Mouse (Mus musculus): ENCODE data around the gene Prkg1. TPM values are rescaled to one million over a fixed set of nuclear protein-coding genes. Genes with fewer than 3 reads are reported as not detected.

Gene Prkg1
- 0.09 TPM for total RNA-seq (2023)

GRCm38 (mm10) chr19:31764801-31765340 is at the start of gene Prkg1:
Prkg1 (minus strand) TSS chr19:31765033.

DNA sequence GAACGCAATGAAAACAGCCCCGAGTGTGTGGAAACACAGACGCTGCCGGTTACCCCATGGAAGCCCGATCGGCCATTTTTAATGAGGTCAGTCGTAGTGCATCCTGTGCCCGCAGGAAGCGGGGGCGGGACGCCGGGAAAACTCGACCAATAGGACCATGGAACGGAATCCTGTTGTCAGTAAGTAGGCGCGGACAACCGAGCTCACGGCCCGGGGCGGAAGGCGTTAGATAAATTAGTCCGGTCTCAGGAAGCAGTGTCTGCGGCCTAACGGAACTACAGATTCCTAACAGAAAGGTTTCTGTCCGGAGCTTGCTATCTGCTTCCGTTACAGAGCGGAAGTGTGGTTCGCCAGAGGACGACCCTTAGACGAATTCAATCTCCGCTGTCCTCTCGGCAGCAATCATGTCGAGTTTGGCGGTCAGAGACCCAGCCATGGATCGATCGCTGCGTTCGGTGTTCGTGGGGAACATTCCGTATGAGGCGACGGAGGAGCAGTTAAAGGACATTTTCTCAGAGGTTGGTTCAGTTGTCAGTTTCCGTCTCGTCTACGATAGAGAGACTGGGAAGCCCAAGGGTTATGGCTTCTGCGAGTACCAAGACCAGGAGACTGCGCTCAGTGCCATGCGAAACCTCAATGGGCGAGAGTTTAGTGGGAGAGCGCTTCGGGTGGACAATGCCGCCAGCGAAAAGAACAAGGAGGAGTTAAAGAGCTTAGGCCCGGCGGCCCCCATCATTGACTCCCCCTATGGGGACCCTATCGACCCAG is 682.0 kb downstream of the Prkg1 start, which contains the start of gene Cstf2t:
Gene Cstf2t, plus strand, starts transcription at position 176 of the 768 bp plus-strand sequence.

DNA sequence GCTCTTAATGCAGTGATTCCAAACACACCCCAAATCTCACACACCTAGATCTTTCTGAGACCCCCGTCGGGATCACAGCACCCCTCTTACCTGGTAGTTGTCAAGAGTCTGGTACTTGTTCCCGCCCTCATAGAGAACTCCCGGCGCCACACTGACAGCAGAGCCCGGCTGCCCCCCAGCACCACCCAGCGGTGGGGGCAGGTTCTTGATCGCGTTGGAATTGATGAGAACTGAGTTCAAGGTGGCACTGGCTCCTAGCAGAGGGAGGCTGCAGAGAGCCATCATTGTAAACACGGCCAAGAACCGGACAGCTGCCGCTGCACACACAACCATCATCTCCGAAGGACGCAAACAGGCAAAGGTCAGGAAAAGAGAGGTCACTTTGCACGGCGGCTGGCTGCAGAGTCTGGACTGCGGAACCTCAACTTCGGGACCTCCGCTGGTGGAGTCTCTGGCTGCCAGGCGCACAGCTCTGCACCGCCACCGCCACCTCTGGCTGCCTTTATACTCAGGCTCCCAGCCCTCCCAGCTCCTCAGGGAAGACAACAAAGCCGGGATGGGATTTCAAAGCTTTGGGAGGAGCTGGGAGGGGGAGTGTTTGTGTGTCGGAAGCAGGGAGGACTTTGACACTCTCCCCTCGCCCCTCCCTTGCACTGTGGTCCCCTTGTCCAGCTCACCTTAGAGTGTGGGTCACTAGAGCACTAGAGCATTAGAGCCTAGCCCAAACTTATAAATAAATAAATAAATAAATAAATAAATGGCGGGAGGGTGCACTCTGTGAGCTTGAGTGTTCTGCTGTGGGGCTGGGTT is 1215.6 kb downstream of the Prkg1 start, which contains the start of gene Dkk1:
Gene Dkk1, minus strand, starts transcription at position 622 of the 810 bp plus-strand sequence.

Other genes with a start within 250 kb of the Prkg1 start
- not detected for gene A1cf, start 103.7 kb upstream of the Prkg1 start, total RNA-seq (2023)